Mouse (Mus musculus): ENCODE measurements around the gene Ak3. TPM values are rescaled to one million over a fixed set of nuclear protein-coding genes. Genes with fewer than 3 reads are reported as not detected.

Ak3 gene
- polyA plus RNA-seq, 1 experiment: 22.1 TPM

GRCm38 (mm10) chr19:29066981-29067471 is 19.3 kb upstream of the Ak3 start:
- H3ac ChIP-seq (ENCODE audit: control insufficient read depth, insufficient read length, low read depth): no peak overlapping the region

DNA sequence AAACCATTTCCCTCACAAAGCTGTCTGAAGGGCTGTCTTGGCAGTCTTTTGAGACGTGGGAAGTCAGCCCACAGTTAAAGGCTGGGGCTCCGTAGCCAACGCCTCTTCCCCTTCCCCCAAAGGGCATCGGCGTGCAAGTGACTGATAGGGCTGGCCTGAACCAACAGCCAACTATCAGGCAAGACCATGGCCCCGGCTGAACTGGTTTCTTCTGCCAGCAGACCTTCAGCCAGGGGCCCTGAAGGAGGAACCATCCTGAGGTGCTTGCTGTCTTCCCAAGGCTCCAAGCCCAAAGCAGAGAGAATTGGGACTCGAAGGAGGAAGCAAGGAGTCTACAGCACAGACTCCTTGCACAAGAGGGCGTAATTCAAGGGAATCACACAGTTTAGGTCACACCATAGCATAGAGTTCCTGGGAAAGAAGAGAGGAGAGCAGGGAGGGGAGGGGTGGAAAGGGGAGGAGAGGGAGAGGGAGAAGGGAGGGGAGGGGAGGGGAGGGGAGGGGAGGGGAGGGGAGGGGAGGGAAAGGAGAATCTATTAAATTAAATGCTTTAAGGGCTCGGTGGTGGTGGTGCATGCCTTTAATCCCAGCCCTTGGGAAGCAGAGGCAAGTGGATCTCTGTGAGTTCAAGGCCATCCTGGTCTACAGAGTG is 16.8 kb upstream of the Ak3 start:
- Histone ChIP-seq H3K79me3 (ENCODE audit: low read depth) (no peaks in the 10 kb centered on the region), H3K36me3 (ENCODE audit: control insufficient read depth, insufficient read depth) (no peaks in the 10 kb centered on the region), H3K4me3 (ENCODE audit: insufficient read depth, poor library complexity, severe bottlenecking) (no peak overlapping the region), H3ac (ENCODE audit: control insufficient read depth, insufficient read length, low read depth) (no peak overlapping the region), H3K79me2 (ENCODE audit: control insufficient read depth, insufficient read depth) (no peaks in the 10 kb centered on the region), H3K27me3 (ENCODE audit: control insufficient read depth, insufficient read depth, insufficient read length) (no peaks in the 10 kb centered on the region)
- TF ChIP-seq MYOD1 (IDR thresholded peaks at IDR 0.05; ENCODE audit: control insufficient read depth, insufficient read length, low read depth) (no peak), CEBPB (IDR thresholded peaks at IDR 0.05; ENCODE audit: low read depth) (no peak), CTCF (IDR thresholded peaks at IDR 0.05; ENCODE audit: control insufficient read depth, insufficient read depth, insufficient read length) (no peak), MYOG (IDR thresholded peaks at IDR 0.05; ENCODE audit: control insufficient read depth, extremely low read depth, insufficient read length) (no peak), FOSL1 (IDR thresholded peaks at IDR 0.05; ENCODE audit: insufficient read depth, low read length, poor library complexity, severe bottlenecking) (no peak), USF1 (IDR thresholded peaks at IDR 0.05; ENCODE audit: low read depth) (no peak)

More at GRCm38 (mm10) chr19:29066981-29067471, 19.3 kb upstream of the Ak3 start:
- no peak for TF ChIP-seq FOSL1 (IDR thresholded peaks at IDR 0.05; ENCODE audit: insufficient read depth, low read length, poor library complexity, severe bottlenecking)
- TF ChIP-seq MYOG (IDR thresholded peaks at IDR 0.05; ENCODE audit: control insufficient read depth, extremely low read depth, insufficient read length): no peak
- TF ChIP-seq CTCF (IDR thresholded peaks at IDR 0.05; ENCODE audit: control insufficient read depth, insufficient read depth, insufficient read length): no peak
- TF ChIP-seq CEBPB (IDR thresholded peaks at IDR 0.05; ENCODE audit: low read depth): no peak
- no peak for TF ChIP-seq MYOD1 (IDR thresholded peaks at IDR 0.05; ENCODE audit: control insufficient read depth, insufficient read length, low read depth)
- no peak for TF ChIP-seq USF1 (IDR thresholded peaks at IDR 0.05; ENCODE audit: low read depth)
- no peak for TF ChIP-seq MAX (IDR thresholded peaks at IDR 0.05)
- H3K36me3 ChIP-seq (ENCODE audit: control insufficient read depth, insufficient read depth): no peaks in the 10 kb centered on the region
- H3K4me3 ChIP-seq (ENCODE audit: insufficient read depth, poor library complexity, severe bottlenecking): no peak overlapping the region
- H3K79me2 ChIP-seq (ENCODE audit: control insufficient read depth, insufficient read depth): no peaks in the 10 kb centered on the region
- no peaks in the 10 kb centered on the region for H3K27me3 ChIP-seq (ENCODE audit: control insufficient read depth, insufficient read depth, insufficient read length)
- no peaks in the 10 kb centered on the region for H3K79me3 ChIP-seq (ENCODE audit: low read depth)

GRCm38 (mm10) chr19:29063577-29064363 is 16.0 kb upstream of the Ak3 start:
- no peak overlapping the region for H3ac ChIP-seq (ENCODE audit: control insufficient read depth, insufficient read length, low read depth)
- TF ChIP-seq MYOD1 (IDR thresholded peaks at IDR 0.05; ENCODE audit: control insufficient read depth, insufficient read length, low read depth): no peak
- TF ChIP-seq USF1 (IDR thresholded peaks at IDR 0.05; ENCODE audit: low read depth): peak; percentile 100
- TF ChIP-seq FOSL1 (IDR thresholded peaks at IDR 0.05; ENCODE audit: insufficient read depth, low read length, poor library complexity, severe bottlenecking): no peak
- TF ChIP-seq MAX (IDR thresholded peaks at IDR 0.05): no peak
- peak; percentile 83 for TF ChIP-seq CTCF (IDR thresholded peaks at IDR 0.05; ENCODE audit: control insufficient read depth, insufficient read depth, insufficient read length)
- H3K27me3 ChIP-seq (ENCODE audit: control insufficient read depth, insufficient read depth, insufficient read length): no peaks in the 10 kb centered on the region
- H3K36me3 ChIP-seq (ENCODE audit: control insufficient read depth, insufficient read depth): no peaks in the 10 kb centered on the region
- no peak overlapping the region for H3K4me3 ChIP-seq (ENCODE audit: insufficient read depth, poor library complexity, severe bottlenecking)
- H3K79me2 ChIP-seq (ENCODE audit: control insufficient read depth, insufficient read depth): no peaks in the 10 kb centered on the region
- H3K79me3 ChIP-seq (ENCODE audit: low read depth): no peaks in the 10 kb centered on the region

DNA sequence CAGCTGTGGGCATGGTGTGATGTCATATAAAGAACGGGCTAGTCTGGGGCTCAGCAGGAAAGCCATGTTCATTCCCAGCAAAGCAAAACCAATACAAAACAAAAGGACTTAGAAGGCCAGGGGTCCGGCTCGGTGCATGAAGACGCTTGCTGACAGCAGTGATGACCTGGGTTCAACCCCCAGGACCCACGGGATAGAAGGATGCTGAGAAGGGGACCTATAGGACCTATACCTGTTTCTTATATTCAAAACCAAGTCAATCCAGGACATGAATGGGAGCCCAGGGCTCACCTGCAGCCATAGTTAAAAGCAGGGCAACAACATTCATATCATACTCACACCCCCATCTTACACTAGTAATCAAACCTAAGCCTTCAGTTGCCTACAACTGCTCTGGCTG is 15.2 kb upstream of the Ak3 start:
- no peak overlapping the region for H3ac ChIP-seq (ENCODE audit: control insufficient read depth, insufficient read length, low read depth)
- H3K79me3 ChIP-seq (ENCODE audit: low read depth): no peaks in the 10 kb centered on the region
- H3K27me3 ChIP-seq (ENCODE audit: control insufficient read depth, insufficient read depth, insufficient read length): no peaks in the 10 kb centered on the region
- H3K4me3 ChIP-seq (ENCODE audit: insufficient read depth, poor library complexity, severe bottlenecking): no peak overlapping the region
- H3K36me3 ChIP-seq (ENCODE audit: control insufficient read depth, insufficient read depth): no peaks in the 10 kb centered on the region
- TF ChIP-seq MYOG (IDR thresholded peaks at IDR 0.05; ENCODE audit: control insufficient read depth, extremely low read depth, insufficient read length) (no peak), FOSL1 (IDR thresholded peaks at IDR 0.05; ENCODE audit: insufficient read depth, low read length, poor library complexity, severe bottlenecking) (no peak), CEBPB (IDR thresholded peaks at IDR 0.05; ENCODE audit: low read depth) (no peak), MAX (IDR thresholded peaks at IDR 0.05) (no peak)
- H3K79me2 ChIP-seq (ENCODE audit: control insufficient read depth, insufficient read depth): no peaks in the 10 kb centered on the region

DNA sequence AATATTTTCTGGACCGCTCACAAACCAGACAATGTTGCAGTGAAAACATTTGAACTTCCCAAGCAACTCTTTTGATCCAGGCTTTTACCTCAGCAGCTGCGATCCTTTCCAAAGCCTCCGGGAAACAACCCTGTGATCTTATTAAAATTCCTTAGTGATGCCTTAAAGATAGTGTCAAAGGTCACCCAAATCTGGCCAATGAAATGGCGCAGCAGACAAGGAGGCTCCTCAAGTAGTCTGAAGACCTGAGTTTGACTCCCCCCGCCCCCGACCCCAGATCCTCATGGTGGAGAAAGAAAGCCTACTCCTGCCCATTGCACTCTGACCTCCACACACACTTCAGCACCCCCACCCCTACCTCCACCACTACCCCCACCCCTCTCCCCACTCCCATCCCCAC is 12.5 kb upstream of the Ak3 start:
- Histone ChIP-seq H3K79me2 (ENCODE audit: control insufficient read depth, insufficient read depth) (no peaks in the 10 kb centered on the region), H3K36me3 (ENCODE audit: control insufficient read depth, insufficient read depth) (no peaks in the 10 kb centered on the region), H3K79me3 (ENCODE audit: low read depth) (no peaks in the 10 kb centered on the region), H3ac (ENCODE audit: control insufficient read depth, insufficient read length, low read depth) (no peak overlapping the region), H3K4me3 (ENCODE audit: insufficient read depth, poor library complexity, severe bottlenecking) (no peak overlapping the region), H3K27me3 (ENCODE audit: control insufficient read depth, insufficient read depth, insufficient read length) (no peaks in the 10 kb centered on the region)
- TF ChIP-seq USF1 (IDR thresholded peaks at IDR 0.05; ENCODE audit: low read depth) (no peak), FOSL1 (IDR thresholded peaks at IDR 0.05; ENCODE audit: insufficient read depth, low read length, poor library complexity, severe bottlenecking) (no peak), CEBPB (IDR thresholded peaks at IDR 0.05; ENCODE audit: low read depth) (no peak), MAX (IDR thresholded peaks at IDR 0.05) (no peak), MYOG (IDR thresholded peaks at IDR 0.05; ENCODE audit: control insufficient read depth, extremely low read depth, insufficient read length) (no peak), MYOD1 (IDR thresholded peaks at IDR 0.05; ENCODE audit: control insufficient read depth, insufficient read length, low read depth) (no peak), CTCF (IDR thresholded peaks at IDR 0.05; ENCODE audit: control insufficient read depth, insufficient read depth, insufficient read length) (no peak)

All from C2C12 (cell line).